Comparison of ENCODE assay signal across 8 mouse cellular contexts in genomic region chr5:3544480-3544769, GRCm38 (mm10). TPM values are rescaled to one million over a fixed set of nuclear protein-coding genes. Genes with fewer than 3 reads are reported as not detected.
DNase-seq lines count a peak whose midpoint lies in the region; ATAC-seq lines count a peak whose summit lies in the region.

No protein-coding gene starts in this region.

- H3K9ac ChIP-seq in kidney, embryonic 15.5 days, result peak overlapping the region; percentile 91
- peak overlapping the region; percentile 90 for H3K9ac ChIP-seq in hindbrain, embryonic 13.5 days
- peak overlapping the region; percentile 84 for H3K9ac ChIP-seq in midbrain, embryonic 15.5 days

- WGBS in kidney, embryonic 15.5 days, result 10% methylated on average over 7 of the region's 7 CpGs
- 10% methylated on average over 7 of the region's 7 CpGs for WGBS in hindbrain, embryonic 13.5 days
- 8% methylated on average over 7 of the region's 7 CpGs for WGBS in midbrain, embryonic 15.5 days

- H3K4me2 ChIP-seq in kidney, embryonic 15.5 days, result peak overlapping the region; percentile 69
- peak overlapping the region; percentile 67 for H3K4me2 ChIP-seq in hindbrain, embryonic 13.5 days
- peak overlapping the region; percentile 68 for H3K4me2 ChIP-seq in midbrain, embryonic 15.5 days

- H3K9me3 ChIP-seq in kidney, embryonic 15.5 days (replicated peaks), result no peaks in the 10 kb centered on the region
- H3K9me3 ChIP-seq in hindbrain, embryonic 13.5 days, result no peaks in the 10 kb centered on the region
- no peaks in the 10 kb centered on the region for H3K9me3 ChIP-seq in midbrain, embryonic 15.5 days

- peaks cover 8% of the 10 kb centered on the region; the same call in 1 of the 2 replicates for H3K36me3 ChIP-seq in kidney, embryonic 15.5 days
- peaks cover 7% of the 10 kb centered on the region for H3K36me3 ChIP-seq in hindbrain, embryonic 13.5 days
- H3K36me3 ChIP-seq in midbrain, embryonic 15.5 days (replicated peaks), result no peaks in the 10 kb centered on the region

- peaks cover 16% of the 10 kb centered on the region for H3K4me1 ChIP-seq in kidney, embryonic 15.5 days
- peaks cover 22% of the 10 kb centered on the region for H3K4me1 ChIP-seq in hindbrain, embryonic 13.5 days (replicated peaks)
- H3K4me1 ChIP-seq in midbrain, embryonic 15.5 days, result peaks cover 19% of the 10 kb centered on the region

- no peak for DNase-seq in kidney, adult 8-10 months
- DNase-seq in ZHBTc4 (ENCODE audit: low read depth, low spot score), result peak; percentile 21
- no peak for DNase-seq in gastrocnemius, postnatal 25 days
- DNase-seq in urinary bladder, postnatal 36 days (ENCODE audit: low spot score in 2 of 2), result no peak
- no peak for DNase-seq in layer of hippocampus, adult 11-12 months (ENCODE audit: low spot score)

- H3K27me3 ChIP-seq in kidney, embryonic 15.5 days, result no peaks in the 10 kb centered on the region
- no peaks in the 10 kb centered on the region for H3K27me3 ChIP-seq in hindbrain, embryonic 13.5 days
- H3K27me3 ChIP-seq in midbrain, embryonic 15.5 days (replicated peaks), result no peaks in the 10 kb centered on the region

- H3K4me3 ChIP-seq in kidney, embryonic 15.5 days (replicated peaks), result peak overlapping the region; percentile 93
- H3K4me3 ChIP-seq in hindbrain, embryonic 13.5 days, result peak overlapping the region; percentile 91
- peak overlapping the region; percentile 94 for H3K4me3 ChIP-seq in midbrain, embryonic 15.5 days

- ATAC-seq in kidney, embryonic 15.5 days (replicated peaks; ENCODE audit: low FRiP score), result 0 out of 2 replicates have a peak, but pooled peaks have one; percentile 24
- ATAC-seq in hindbrain, embryonic 13.5 days (ENCODE audit: low FRiP score), result peak; percentile 26
- ATAC-seq in midbrain, embryonic 15.5 days (replicated peaks), result peak; percentile 48

- H3K27ac ChIP-seq in kidney, embryonic 15.5 days, result 0 out of 2 replicates have a peak overlapping the region, but pooled peaks have one; percentile 93
- H3K27ac ChIP-seq in hindbrain, embryonic 13.5 days, result peak overlapping the region; percentile 93; the same call in 1 of the 2 replicates
- no peak overlapping the region for H3K27ac ChIP-seq in midbrain, embryonic 15.5 days

RNA-seq across cellular contexts. Expression of gene Fam133b, which starts 0.8 kb away (rescaled TPM):
- 31.4 and 31.6 TPM in 2 replicates for polyA plus RNA-seq in kidney, embryonic 15.5 days (2015; fragmentation: Nextera tagmentation; extraction: Ambion mirVana)
- polyA plus RNA-seq in hindbrain, embryonic 13.5 days (2015; fragmentation: Nextera tagmentation; extraction: Ambion mirVana), result 29.3 and 32.1 TPM in 2 replicates
- polyA plus RNA-seq in midbrain, embryonic 15.5 days (2015; fragmentation: Nextera tagmentation; extraction: Ambion mirVana), result 20.7 and 25.9 TPM in 2 replicates
- 10 to 100 TPM; 12.4 to 14.3 TPM for total RNA-seq in gastrocnemius, postnatal 25 days (2021)

RNA-seq across cellular contexts. Expression of gene 1700109H08Rik, which starts 26.9 kb away (rescaled TPM):
- polyA plus RNA-seq in kidney, embryonic 15.5 days (2015; fragmentation: Nextera tagmentation; extraction: Ambion mirVana), result 3.0 and 3.4 TPM in 2 replicates
- 2.5 and 3.8 TPM in 2 replicates for polyA plus RNA-seq in hindbrain, embryonic 13.5 days (2015; fragmentation: Nextera tagmentation; extraction: Ambion mirVana)
- polyA plus RNA-seq in midbrain, embryonic 15.5 days (2015; fragmentation: Nextera tagmentation; extraction: Ambion mirVana), result 2.5 and 3.7 TPM in 2 replicates
- 1 to 10 TPM; 3.2 to 4.2 TPM for total RNA-seq in gastrocnemius, postnatal 25 days (2021)

RNA-seq across cellular contexts. Expression of gene Pex1, which starts 51.4 kb away (rescaled TPM):
- polyA plus RNA-seq in kidney, embryonic 15.5 days (2015; fragmentation: Nextera tagmentation; extraction: Ambion mirVana), result 16.8 and 18.3 TPM in 2 replicates
- 26.9 and 28.7 TPM in 2 replicates for polyA plus RNA-seq in hindbrain, embryonic 13.5 days (2015; fragmentation: Nextera tagmentation; extraction: Ambion mirVana)
- 22.6 and 30.2 TPM in 2 replicates for polyA plus RNA-seq in midbrain, embryonic 15.5 days (2015; fragmentation: Nextera tagmentation; extraction: Ambion mirVana)
- 1 to 10 TPM; 6.4 to 7.1 TPM for total RNA-seq in gastrocnemius, postnatal 25 days (2021)

RNA-seq across cellular contexts. Expression of gene Rbm48, which starts 52.0 kb away (rescaled TPM):
- polyA plus RNA-seq in kidney, embryonic 15.5 days (2015; fragmentation: Nextera tagmentation; extraction: Ambion mirVana), result 14.1 and 15.1 TPM in 2 replicates
- polyA plus RNA-seq in hindbrain, embryonic 13.5 days (2015; fragmentation: Nextera tagmentation; extraction: Ambion mirVana), result 14.9 and 16.1 TPM in 2 replicates
- polyA plus RNA-seq in midbrain, embryonic 15.5 days (2015; fragmentation: Nextera tagmentation; extraction: Ambion mirVana), result 19.1 and 19.4 TPM in 2 replicates
- 1 to 10 TPM; 4.3 to 4.7 TPM for total RNA-seq in gastrocnemius, postnatal 25 days (2021)
